In the genomic region with DNA sequence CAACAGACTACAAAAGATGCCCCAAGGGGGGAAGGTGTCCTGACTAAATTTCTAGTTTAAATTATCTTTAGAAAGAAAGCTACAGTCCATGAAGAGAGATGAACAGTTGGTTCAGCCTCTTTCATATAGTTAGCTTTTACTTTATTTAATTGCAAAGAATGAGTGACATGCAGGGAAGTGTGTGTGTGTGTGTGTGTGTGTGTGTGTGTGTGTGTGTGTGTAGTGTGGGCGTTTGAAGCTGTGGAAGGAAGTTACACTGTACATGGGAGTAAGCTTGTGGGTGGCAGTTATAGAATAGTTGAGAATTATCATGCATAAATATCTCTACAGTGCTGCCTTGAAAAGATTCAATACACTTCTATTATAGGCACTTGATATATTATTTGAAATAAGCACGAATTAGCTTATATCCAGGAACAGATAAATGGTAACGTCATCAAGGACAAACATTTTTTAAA, we compare ENCODE assay signal across 29 mouse cellular contexts. TPM values are rescaled to one million over a fixed set of nuclear protein-coding genes. Genes with fewer than 3 reads are reported as not detected.
A peak's percentile ranks its signal among the peaks of the same experiment; 100 is the strongest.
DNase-seq lines count a peak whose midpoint lies in the region; ATAC-seq and TF ChIP-seq lines count a peak whose summit lies in the region.
"Had no signal": no experiment of that assay in that cellular context is flagged by ENCODE, and none has a peak within 500 bp of the region (broad histone marks: within the 10 kb centered on the region; RNA-seq: fewer than 3 reads in every experiment).

No protein-coding gene starts in this region.

- 81% methylated on average over 3 of the region's 3 CpGs for WGBS in forebrain, postnatal 0 days
- WGBS in forebrain, embryonic 16.5 days = 81% methylated on average over 3 of the region's 3 CpGs
- WGBS in spleen, adult 2 months = 38% methylated on average over 3 of the region's 3 CpGs
- WGBS in hindbrain, embryonic 12.5 days = 82% methylated on average over 3 of the region's 3 CpGs
- WGBS in kidney, adult 2 months = 84% methylated on average over 3 of the region's 3 CpGs

- H3K4me1 ChIP-seq in forebrain, postnatal 0 days (ENCODE audit: insufficient read depth) = no peaks in the 10 kb centered on the region
- no peaks in the 10 kb centered on the region for H3K4me1 ChIP-seq in forebrain, embryonic 16.5 days (replicated peaks; ENCODE audit: control insufficient read depth, insufficient read depth, low read length)
- H3K4me1 ChIP-seq in spleen, adult 2 months (ENCODE audit: control insufficient read depth, insufficient read depth, insufficient read length) = peaks cover 21% of the 10 kb centered on the region
- no peaks in the 10 kb centered on the region for H3K4me1 ChIP-seq in hindbrain, embryonic 12.5 days
- no peaks in the 10 kb centered on the region for H3K4me1 ChIP-seq in kidney, adult 2 months (ENCODE audit: control insufficient read depth, insufficient read depth, low read length)
- H3K4me1 ChIP-seq: forebrain, embryonic 12.5 days; midbrain, embryonic 10.5 days; midbrain, embryonic 15.5 days; neural tube, embryonic 15.5 days had no signal

- peak; percentile 29; the same call in 1 of the 2 replicates for ATAC-seq in forebrain, postnatal 0 days
- no peak for ATAC-seq in forebrain, embryonic 16.5 days
- ATAC-seq in hindbrain, embryonic 12.5 days (ENCODE audit: low FRiP score) = no peak
- ATAC-seq: hindbrain, postnatal 0 days; midbrain, embryonic 15.5 days had no signal

- H3K4me2 ChIP-seq in forebrain, postnatal 0 days (ENCODE audit: low read depth) = no peak overlapping the region
- H3K4me2 ChIP-seq in forebrain, embryonic 16.5 days (ENCODE audit: low read length) = no peak overlapping the region
- no peak overlapping the region for H3K4me2 ChIP-seq in hindbrain, embryonic 12.5 days (replicated peaks)
- H3K4me2 ChIP-seq: forebrain, embryonic 12.5 days; limb, embryonic 13.5 days; liver, embryonic 11.5 days; midbrain, embryonic 15.5 days; neural tube, embryonic 15.5 days had no signal

- no peak for TF ChIP-seq CTCF in forebrain, postnatal 0 days (IDR thresholded peaks at IDR 0.05; ENCODE audit: low read depth)
- TF ChIP-seq CTCF in spleen, adult 2 months (IDR thresholded peaks at IDR 0.05; ENCODE audit: extremely low read depth, insufficient read depth, insufficient read length, insufficient replicate concordance) = no peak
- TF ChIP-seq CTCF in kidney, adult 2 months (conservative IDR thresholded peaks at IDR 0.05; ENCODE audit: insufficient read depth, insufficient read length, low read depth, low read length) = no peak

- H3K36me3 ChIP-seq in forebrain, postnatal 0 days (ENCODE audit: insufficient read depth) = no peaks in the 10 kb centered on the region
- H3K36me3 ChIP-seq in forebrain, embryonic 16.5 days (ENCODE audit: control insufficient read depth, insufficient read depth) = no peaks in the 10 kb centered on the region
- no peaks in the 10 kb centered on the region for H3K36me3 ChIP-seq in spleen, adult 2 months (ENCODE audit: control insufficient read depth, insufficient read depth, low read length)
- no peaks in the 10 kb centered on the region for H3K36me3 ChIP-seq in hindbrain, embryonic 12.5 days
- H3K36me3 ChIP-seq in kidney, adult 2 months (ENCODE audit: control insufficient read depth, insufficient read depth, low read length) = no peaks in the 10 kb centered on the region
- H3K36me3 ChIP-seq: forebrain, embryonic 12.5 days; limb, embryonic 13.5 days; midbrain, embryonic 10.5 days; midbrain, embryonic 15.5 days; neural tube, embryonic 15.5 days had no signal

- no peak for DNase-seq in forebrain, postnatal 0 days
- DNase-seq in spleen, adult 2 months (ENCODE audit: low read depth in 1 of 2, low spot score in 2 of 2) = no peak
- DNase-seq in spleen, postnatal 36 days (ENCODE audit: low spot score in 2 of 2) = no peak
- DNase-seq in brain, adult 2 months (ENCODE audit: low read depth, low spot score) = peak; percentile 10
- DNase-seq in gastrocnemius, postnatal 25 days = no peak
- DNase-seq in kidney, adult 2 months = no peak
- DNase-seq: adrenal gland, postnatal 10 days; cerebellum, adult 2 months; cerebellum, postnatal 14 days; heart, postnatal 14 days; kidney, adult 18-20 months; kidney, postnatal 4 days; lung, adult 18-20 months; lung, postnatal 10 days; retina, postnatal 1 day; spleen, adult 18-20 months; thymus, adult 2 months; thymus, postnatal 36 days had no signal

- H3K27me3 ChIP-seq in forebrain, postnatal 0 days (ENCODE audit: insufficient read depth, low read length) = no peaks in the 10 kb centered on the region
- H3K27me3 ChIP-seq in forebrain, embryonic 16.5 days (replicated peaks; ENCODE audit: control insufficient read depth, insufficient read depth, low read length) = no peaks in the 10 kb centered on the region
- no peaks in the 10 kb centered on the region for H3K27me3 ChIP-seq in spleen, adult 2 months (ENCODE audit: control insufficient read depth, insufficient read depth, low read length)
- no peaks in the 10 kb centered on the region for H3K27me3 ChIP-seq in hindbrain, embryonic 12.5 days
- no peaks in the 10 kb centered on the region for H3K27me3 ChIP-seq in kidney, adult 2 months (replicated peaks; ENCODE audit: control insufficient read depth, insufficient read depth, low read length)
- H3K27me3 ChIP-seq: forebrain, embryonic 12.5 days; limb, embryonic 13.5 days; midbrain, embryonic 15.5 days; neural tube, embryonic 15.5 days had no signal

- TF ChIP-seq POLR2A in spleen, adult 2 months (IDR thresholded peaks at IDR 0.05; ENCODE audit: low read depth, low read length) = no peak
- TF ChIP-seq POLR2A in kidney, adult 2 months (IDR thresholded peaks at IDR 0.05; ENCODE audit: low read depth, low read length) = no peak

- no peak overlapping the region for H3K9ac ChIP-seq in forebrain, postnatal 0 days
- H3K9ac ChIP-seq in forebrain, embryonic 16.5 days (replicated peaks; ENCODE audit: low read depth, low read length) = no peak overlapping the region
- no peak overlapping the region for H3K9ac ChIP-seq in hindbrain, embryonic 12.5 days
- H3K9ac ChIP-seq: forebrain, embryonic 12.5 days; limb, embryonic 13.5 days; midbrain, embryonic 15.5 days; neural tube, embryonic 15.5 days had no signal

- no peak overlapping the region for H3K4me3 ChIP-seq in forebrain, postnatal 0 days (ENCODE audit: low read depth, low read length)
- no peak overlapping the region for H3K4me3 ChIP-seq in forebrain, embryonic 16.5 days (replicated peaks; ENCODE audit: low read length)
- H3K4me3 ChIP-seq in spleen, adult 2 months (ENCODE audit: extremely low read depth, insufficient read depth, insufficient read length) = no peak overlapping the region
- H3K4me3 ChIP-seq in hindbrain, embryonic 12.5 days = no peak overlapping the region
- H3K4me3 ChIP-seq in kidney, adult 2 months (ENCODE audit: insufficient read depth, low read depth, low read length) = no peak overlapping the region
- H3K4me3 ChIP-seq: erythroblast, embryonic 14.5 days; forebrain, embryonic 12.5 days; limb, embryonic 13.5 days; midbrain, embryonic 10.5 days; midbrain, embryonic 15.5 days; neural tube, embryonic 15.5 days had no signal

- no peaks in the 10 kb centered on the region for H3K9me3 ChIP-seq in forebrain, postnatal 0 days (ENCODE audit: low read length)
- no peaks in the 10 kb centered on the region for H3K9me3 ChIP-seq in forebrain, embryonic 16.5 days (ENCODE audit: control insufficient read depth, low read length)
- no peaks in the 10 kb centered on the region for H3K9me3 ChIP-seq in hindbrain, embryonic 12.5 days (replicated peaks)
- H3K9me3 ChIP-seq: forebrain, embryonic 12.5 days; limb, embryonic 13.5 days; midbrain, embryonic 10.5 days; midbrain, embryonic 15.5 days; neural tube, embryonic 15.5 days had no signal

- no peak overlapping the region for H3K27ac ChIP-seq in forebrain, postnatal 0 days (ENCODE audit: low read depth, low read length)
- no peak overlapping the region for H3K27ac ChIP-seq in forebrain, embryonic 16.5 days (ENCODE audit: low read length)
- peak overlapping the region; percentile 51 for H3K27ac ChIP-seq in spleen, adult 2 months (ENCODE audit: insufficient read depth, low read length)
- no peak overlapping the region for H3K27ac ChIP-seq in hindbrain, embryonic 12.5 days
- no peak overlapping the region for H3K27ac ChIP-seq in kidney, adult 2 months (ENCODE audit: insufficient read depth, low read depth, low read length)
- H3K27ac ChIP-seq: forebrain, embryonic 12.5 days; hindbrain, postnatal 0 days; kidney, postnatal 0 days; limb, embryonic 13.5 days; midbrain, embryonic 10.5 days; midbrain, embryonic 15.5 days; neural tube, embryonic 15.5 days had no signal

RNA-seq across cellular contexts. Expression of a gene that starts 14.1 kb away (rescaled TPM):
- 73.6 and 84.7 TPM in 2 replicates for total RNA-seq in forebrain, postnatal 0 days (2014; rRNA removed)
- polyA plus RNA-seq in forebrain, postnatal 0 days (2015; fragmentation: Nextera tagmentation; extraction: Ambion mirVana) = 35.1 and 42.7 TPM in 2 replicates
- polyA plus RNA-seq in forebrain, embryonic 16.5 days (2015; fragmentation: Nextera tagmentation; extraction: Ambion mirVana) = 47.0 and 52.0 TPM in 2 replicates
- polyA plus RNA-seq in spleen, adult 2 months (2012; rRNA removed) = 159 and 196 TPM in 2 replicates
- polyA plus RNA-seq in hindbrain, embryonic 12.5 days (2016; fragmentation: Nextera tagmentation; extraction: Ambion mirVana) = 46.9 and 56.2 TPM in 2 replicates
- total RNA-seq in gastrocnemius, postnatal 25 days (2021) = 100 to 1,000 TPM; 339 to 401 TPM
- polyA plus RNA-seq in kidney, adult 2 months (2012; rRNA removed) = 43.0 and 52.3 TPM in 2 replicates
